Mouse (Mus musculus) forebrain, embryonic 16.5 days (tissue): ENCODE results near the gene Tagln3. TPM values are rescaled to one million over a fixed set of nuclear protein-coding genes. Genes with fewer than 3 reads are reported as not detected.

Experiments used
- ATAC-seq: fragments of 200-750 bp; cut with Nextera tagmentation; 2 replicates; pipeline ENCODE4 v1.8.0; 2017; ENCODE audit warnings: mild to moderate bottlenecking, moderate library complexity
- H3K27ac ChIP-seq: fragments of 300-500 bp; sonication (generic); 2 replicates; pipeline ENCODE4 v1.5.1; 2014; ENCODE audit warnings: low read length, control low read depth
- H3K27me3 ChIP-seq: fragments of 300-500 bp; sonication (generic); replicated peaks from 2 replicates; pipeline ENCODE4 v1.6.1; 2014; ENCODE audit warnings: low read length; ENCODE audit not compliant: control insufficient read depth, insufficient read depth
- H3K36me3 ChIP-seq: fragments of 300-500 bp; sonication (generic); 2 replicates; pipeline ENCODE4 v1.6.1; 2014; ENCODE audit not compliant: control insufficient read depth, insufficient read depth
- H3K4me1 ChIP-seq: fragments of 300-500 bp; sonication (generic); replicated peaks from 2 replicates; pipeline ENCODE4 v1.6.1; 2014; ENCODE audit warnings: low read length; ENCODE audit not compliant: control insufficient read depth, insufficient read depth
- H3K4me2 ChIP-seq: fragments of 300-500 bp; sonication (generic); 2 replicates; pipeline ENCODE4 v1.6.1; 2014; ENCODE audit warnings: mild to moderate bottlenecking, low read length, control low read depth
- H3K4me3 ChIP-seq: fragments of 300-500 bp; sonication (generic); replicated peaks from 2 replicates; pipeline ENCODE4 v1.5.1; 2014; ENCODE audit warnings: mild to moderate bottlenecking, low read length, control low read depth
- H3K9ac ChIP-seq: fragments of 300-500 bp; sonication (generic); replicated peaks from 2 replicates; pipeline ENCODE4 v1.6.1; 2014; ENCODE audit warnings: low read depth, low read length, control low read depth
- H3K9me3 ChIP-seq: fragments of 300-500 bp; sonication (generic); 2 replicates; pipeline ENCODE4 v1.6.1; 2016; ENCODE audit warnings: low read length; ENCODE audit not compliant: control insufficient read depth
- WGBS: fragments of 180-500 bp; shearing (Covaris S2); extraction: QIAGEN DNeasy Blood & Tissue Kit; methylation state at CpG from one replicate; pipeline ENCODE4 v1.1.7; 2014; 5-methylcytosine and 5-hydroxymethylcytosine counted together
- polyA plus RNA-seq: library from polyadenylated mRNA; unstranded; fragments of >200 nt; fragmentation: Nextera tagmentation; extraction: Ambion mirVana; gene quantifications from 2 replicates; pipeline ENCODE4 v1.2.1, GENCODE M21; 2015

Tagln3 gene
- polyA plus RNA-seq, 1 experiment from 2014 or later: 473 TPM

- no peaks in the 10 kb centered on the region for H3K36me3 ChIP-seq
- H3K4me2 ChIP-seq: no peak overlapping the region
- no peak for ATAC-seq
- no peak overlapping the region for H3K27ac ChIP-seq
- H3K27me3 ChIP-seq: no peaks in the 10 kb centered on the region
- no peak overlapping the region for H3K4me3 ChIP-seq
- H3K9ac ChIP-seq: no peak overlapping the region
- H3K4me1 ChIP-seq: no peaks in the 10 kb centered on the region
- H3K9me3 ChIP-seq: no peaks in the 10 kb centered on the region
- 87% methylated on average over 9 of the region's 9 CpGs for WGBS
Observed at GRCm38 (mm10) chr16:45758726-45759269, 34.4 kb upstream of the Tagln3 start.

DNA sequence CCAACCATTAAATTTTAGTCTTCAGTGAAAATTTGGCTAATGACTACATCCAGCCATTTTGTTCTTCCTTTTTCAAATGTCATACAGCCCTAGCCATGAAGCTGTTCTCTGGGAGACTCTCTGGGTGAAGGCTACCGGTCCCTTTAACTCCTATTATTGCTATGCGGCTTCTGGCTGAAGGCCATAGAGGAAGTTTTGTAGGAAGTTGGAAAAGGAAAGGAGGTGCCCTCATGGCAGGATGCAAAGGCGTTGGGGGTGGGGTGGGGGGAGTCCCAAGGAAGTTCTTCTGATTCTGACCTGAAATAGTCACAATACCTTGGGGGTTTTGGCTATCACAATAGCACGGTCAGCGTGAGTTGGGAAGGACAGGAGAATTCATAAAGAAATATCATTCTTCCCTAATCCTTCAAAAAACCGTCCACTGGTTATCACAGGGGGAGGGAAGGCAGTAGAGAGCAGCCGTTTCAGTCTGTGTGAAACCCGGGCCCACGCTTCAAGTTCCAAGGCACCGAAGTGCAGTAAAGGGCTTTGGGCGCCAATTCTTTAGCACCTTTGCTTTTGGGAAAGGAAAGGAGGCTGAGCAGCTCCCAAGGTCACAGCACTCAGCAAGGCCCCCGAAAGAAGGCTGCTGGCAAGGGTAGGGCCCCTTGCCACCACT, 33.1 kb upstream of the Tagln3 start:
- Histone ChIP-seq H3K9me3 (no peaks in the 10 kb centered on the region), H3K36me3 (no peaks in the 10 kb centered on the region), H3K4me1 (no peaks in the 10 kb centered on the region), H3K4me3 (no peak overlapping the region), H3K9ac (no peak overlapping the region), H3K4me2 (no peak overlapping the region), H3K27me3 (no peaks in the 10 kb centered on the region), H3K27ac (no peak overlapping the region)
- peak; percentile 26; the same call in 1 of the 2 replicates for ATAC-seq
- WGBS: 86% methylated on average over 12 of the region's 12 CpGs

DNA sequence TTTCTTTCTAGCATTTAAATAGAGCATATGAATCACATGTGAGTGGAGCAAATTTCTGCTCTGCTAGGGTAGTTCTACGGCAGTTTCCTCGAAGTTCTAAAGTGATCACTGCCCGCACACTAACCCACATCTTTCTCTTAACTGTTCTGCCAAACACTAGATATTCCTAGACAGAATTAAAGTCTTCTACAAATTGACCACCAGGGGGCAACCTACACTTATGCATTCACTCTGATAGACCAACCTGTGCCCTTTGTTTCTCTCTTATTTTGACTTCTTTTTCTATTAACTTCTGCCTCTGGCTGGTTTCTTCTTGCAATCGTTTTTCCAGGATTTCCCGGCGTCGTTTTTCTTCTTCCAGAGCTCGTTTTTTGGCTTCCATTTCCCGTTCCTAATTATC, 32.4 kb upstream of the Tagln3 start:
- no peak overlapping the region for H3K4me2 ChIP-seq
- H3K27me3 ChIP-seq: no peaks in the 10 kb centered on the region
- peak; percentile 91 for ATAC-seq
- H3K9me3 ChIP-seq: no peaks in the 10 kb centered on the region
- 34% methylated on average over 9 of the region's 9 CpGs for WGBS
- H3K36me3 ChIP-seq: no peaks in the 10 kb centered on the region
- no peaks in the 10 kb centered on the region for H3K4me1 ChIP-seq
- H3K9ac ChIP-seq: no peak overlapping the region
- H3K27ac ChIP-seq: no peak overlapping the region
- H3K4me3 ChIP-seq: no peak overlapping the region

- no peak overlapping the region for H3K4me3 ChIP-seq
- no peaks in the 10 kb centered on the region for H3K27me3 ChIP-seq
- WGBS: 71% methylated on average over 4 of the region's 4 CpGs
- no peak overlapping the region for H3K9ac ChIP-seq
- no peaks in the 10 kb centered on the region for H3K36me3 ChIP-seq
- peak overlapping the region; percentile 59 for H3K4me2 ChIP-seq
- no peak for ATAC-seq
- H3K4me1 ChIP-seq: peaks cover 14% of the 10 kb centered on the region
- H3K9me3 ChIP-seq: no peaks in the 10 kb centered on the region
- H3K27ac ChIP-seq: peak overlapping the region; percentile 83; the same call in 1 of the 2 replicates
Observed at GRCm38 (mm10) chr16:45743591-45744144, 19.3 kb upstream of the Tagln3 start.

DNA sequence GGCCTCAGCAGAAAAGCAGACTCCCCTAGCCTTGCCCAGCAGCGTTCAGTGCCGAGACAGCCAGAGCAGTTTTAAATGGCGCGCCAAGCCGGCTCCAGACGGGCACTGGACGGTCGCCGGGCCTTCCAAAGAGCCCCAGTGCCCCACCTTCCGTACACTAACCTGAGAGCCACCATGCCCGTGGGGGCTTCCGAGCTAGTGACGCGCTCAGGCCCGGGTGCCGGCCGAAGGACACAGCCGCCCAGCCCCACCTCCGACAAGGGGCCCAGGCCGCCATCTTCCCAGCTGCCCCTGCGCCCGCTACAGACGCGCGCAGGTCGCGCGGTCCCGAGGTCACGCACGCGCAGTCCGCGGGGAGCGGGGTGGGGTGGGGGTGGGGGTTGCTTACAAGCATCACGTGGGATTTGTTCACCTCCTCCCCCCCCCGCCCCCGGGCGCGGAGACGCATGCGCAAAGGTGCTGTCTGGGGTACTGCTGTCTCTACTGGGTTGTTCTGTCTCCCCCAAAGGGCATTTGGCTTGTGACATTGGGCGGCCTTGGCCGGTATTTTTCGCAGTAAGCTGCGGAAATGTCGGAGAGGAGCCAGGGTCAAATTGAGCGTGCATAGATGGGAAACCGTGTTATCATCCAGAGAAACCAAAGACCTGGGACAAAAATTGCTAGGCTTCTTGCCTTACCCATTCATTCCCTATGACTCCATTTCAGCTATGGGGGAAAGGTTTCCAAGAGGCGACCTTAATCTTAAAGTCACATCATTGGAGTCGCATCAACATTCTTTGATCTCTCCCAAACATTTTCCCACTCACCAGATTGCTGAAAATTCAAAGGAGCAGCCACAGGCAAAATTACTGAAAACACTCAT, 18.4 kb upstream of the Tagln3 start, which contains the start of gene Abhd10:
TSS of gene Abhd10 (minus strand) at position 341 of the 862 bp plus-strand sequence.
- under 1% methylated on average over 49 of the region's 51 CpGs for WGBS
- no peaks in the 10 kb centered on the region for H3K36me3 ChIP-seq
- no peaks in the 10 kb centered on the region for H3K27me3 ChIP-seq
- peaks cover 14% of the 10 kb centered on the region for H3K4me1 ChIP-seq
- H3K4me3 ChIP-seq: peak within 1 kb of the TSS; percentile 93
- ATAC-seq: peak; percentile 98
- peak within 1 kb of the TSS; percentile 94 for H3K27ac ChIP-seq
- H3K9ac ChIP-seq: peak within 1 kb of the TSS; percentile 98
- H3K4me2 ChIP-seq: peak within 1 kb of the TSS; percentile 59
- H3K9me3 ChIP-seq: no peaks in the 10 kb centered on the region

GRCm38 (mm10) chr16:45737880-45738279, 13.5 kb upstream of the Tagln3 start:
- H3K27ac ChIP-seq: no peak overlapping the region
- H3K36me3 ChIP-seq: peaks cover 10% of the 10 kb centered on the region
- H3K4me1 ChIP-seq: peaks cover 9% of the 10 kb centered on the region
- H3K9me3 ChIP-seq: no peaks in the 10 kb centered on the region
- ATAC-seq: no peak
- H3K4me3 ChIP-seq: no peak overlapping the region
- H3K27me3 ChIP-seq: no peaks in the 10 kb centered on the region
- no peak overlapping the region for H3K4me2 ChIP-seq
- 96% methylated on average over 8 of the region's 8 CpGs for WGBS
- no peak overlapping the region for H3K9ac ChIP-seq

GRCm38 (mm10) chr16:45736724-45737123, 12.3 kb upstream of the Tagln3 start:
- no peak overlapping the region for H3K27ac ChIP-seq
- no peaks in the 10 kb centered on the region for H3K27me3 ChIP-seq
- H3K9ac ChIP-seq: no peak overlapping the region
- peaks cover 13% of the 10 kb centered on the region for H3K36me3 ChIP-seq
- no peak for ATAC-seq
- H3K4me2 ChIP-seq: no peak overlapping the region
- 91% methylated on average over 3 of the region's 3 CpGs for WGBS
- H3K9me3 ChIP-seq: no peaks in the 10 kb centered on the region
- peaks cover 9% of the 10 kb centered on the region for H3K4me1 ChIP-seq
- no peak overlapping the region for H3K4me3 ChIP-seq

DNA sequence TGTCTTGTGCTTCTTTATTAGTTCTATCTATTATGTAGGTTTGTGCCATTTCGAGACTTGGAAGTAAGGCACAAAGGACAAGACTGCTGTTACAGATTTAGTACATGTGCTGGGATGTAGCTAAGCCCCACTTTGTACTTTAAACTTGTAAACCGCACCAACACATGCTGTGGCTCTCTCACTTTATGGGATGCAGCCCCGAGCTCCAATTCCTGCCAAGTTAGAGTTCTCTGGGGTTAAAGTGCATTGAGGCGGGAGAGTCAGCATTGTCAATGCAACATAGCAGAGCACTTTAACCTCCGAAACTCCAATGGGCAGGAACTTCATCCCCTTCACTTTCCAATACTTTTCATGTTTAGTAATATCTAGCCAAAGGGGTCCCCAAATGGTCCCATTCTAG, 4.8 kb upstream of the Tagln3 start:
- H3K27me3 ChIP-seq: no peaks in the 10 kb centered on the region
- no peak overlapping the region for H3K9ac ChIP-seq
- 87% methylated on average over 5 of the region's 5 CpGs for WGBS
- H3K4me3 ChIP-seq: no peak overlapping the region
- no peak overlapping the region for H3K4me2 ChIP-seq
- peaks cover 4% of the 10 kb centered on the region; the same call in 1 of the 2 replicates for H3K4me1 ChIP-seq
- peaks cover 4% of the 10 kb centered on the region; the same call in 1 of the 2 replicates for H3K36me3 ChIP-seq
- no peaks in the 10 kb centered on the region for H3K9me3 ChIP-seq
- no peak for ATAC-seq
- no peak overlapping the region for H3K27ac ChIP-seq

- peak; percentile 66 for ATAC-seq
- WGBS: under 1% methylated on average over 10 of the region's 10 CpGs
- Histone ChIP-seq H3K4me3 (peak overlapping the region; percentile 77), H3K27ac (peak overlapping the region; percentile 98), H3K27me3 (no peaks in the 10 kb centered on the region), H3K4me1 (peaks cover 26% of the 10 kb centered on the region), H3K9ac (peak overlapping the region; percentile 96), H3K4me2 (peak overlapping the region; percentile 76), H3K36me3 (0 out of 2 replicates have a peak, but pooled peaks cover 2% of the 10 kb centered on the region), H3K9me3 (no peaks in the 10 kb centered on the region)
Observed at GRCm38 (mm10) chr16:45724742-45725102, 314 bp upstream of the Tagln3 start.
